Mouse (Mus musculus) cortical plate, adult 2 months (tissue): ENCODE results near the gene Slc17a2.

Source experiments
- CTCF ChIP-seq: fragments of 200-500 bp; IDR thresholded peaks from 2 replicates; pipeline ENCODE4 v1.5.1; 2011; ENCODE audit warnings: mild to moderate bottlenecking, control low read depth, low read length; ENCODE audit not compliant: insufficient read depth; ENCODE audit errors: extremely low read depth
- POLR2A ChIP-seq: fragments of 200-500 bp; IDR thresholded peaks from 2 replicates; pipeline ENCODE4 v1.6.1; 2011; ENCODE audit warnings: mild to moderate bottlenecking, low read length, control low read depth; ENCODE audit not compliant: insufficient read depth; ENCODE audit errors: extremely low read depth

GRCm38 (mm10) chr13:23764324-23765171 lies 42.2 kb upstream of the Slc17a2 start:
- TF ChIP-seq POLR2A (no peak), CTCF (no peak)
